Mouse (Mus musculus): Measurements from ENCODE around the gene Nphp4.

- peak; percentile 89 for TF ChIP-seq CTCF (IDR thresholded peaks at IDR 0.05; ENCODE audit: extremely low read depth, insufficient read depth, low read length)
- TF ChIP-seq POLR2A (IDR thresholded peaks at IDR 0.05; ENCODE audit: extremely low read depth, insufficient read depth, low read length) = no peak
Measured at GRCm38 (mm10) chr4:152434836-152435235, 41.7 kb upstream of the Nphp4 start.
